Mouse (Mus musculus): ENCODE data around the gene Ralgapb. TPM values are rescaled to one million over a fixed set of nuclear protein-coding genes. Genes with fewer than 3 reads are reported as not detected.

The Ralgapb gene
- polyA plus RNA-seq (2015; fragmentation: Nextera tagmentation; extraction: Ambion mirVana) = 17.5 and 18.6 TPM in 2 replicates

DNA sequence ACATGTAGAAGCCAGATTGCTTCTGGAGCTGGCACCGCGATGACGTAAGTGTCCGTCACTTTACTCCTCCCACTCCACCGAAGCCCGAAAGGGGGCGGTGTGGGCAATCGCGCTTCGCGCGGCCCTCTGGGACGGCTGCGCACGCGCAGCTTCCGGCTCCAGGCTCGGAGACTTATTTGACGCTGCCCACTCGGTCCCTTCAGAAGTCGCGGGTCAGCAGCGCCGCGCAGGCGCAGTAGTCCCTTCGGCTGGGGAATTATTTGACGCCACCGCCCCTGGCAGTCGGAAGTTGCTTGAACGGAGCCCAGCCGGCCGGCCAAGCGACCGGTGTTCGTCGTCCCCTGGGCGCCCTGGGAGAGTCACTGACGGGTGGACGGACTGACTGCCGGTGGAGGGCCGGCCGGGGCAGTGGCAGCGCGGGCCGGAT, at the start of gene Ralgapb:
Gene Ralgapb (plus strand): TSS at position 254 of the 427 bp plus-strand sequence.
- no peaks in the 10 kb centered on the region for H3K27me3 ChIP-seq
- H3K9ac ChIP-seq = peak within 1 kb of the TSS; percentile 90
- peak; percentile 90 for ATAC-seq (ENCODE audit: low FRiP score, low read depth)
- peaks cover 25% of the 10 kb centered on the region for H3K4me1 ChIP-seq
- under 1% methylated on average over 46 of the region's 46 CpGs for WGBS
- peak within 1 kb of the TSS; percentile 92 for H3K4me2 ChIP-seq (replicated peaks)
- H3K4me3 ChIP-seq = peak within 1 kb of the TSS; percentile 96
- peak within 1 kb of the TSS; percentile 81; the same call in 1 of the 2 replicates for H3K27ac ChIP-seq
- no peaks in the 10 kb centered on the region for H3K9me3 ChIP-seq
- H3K36me3 ChIP-seq = no peaks in the 10 kb centered on the region

DNA sequence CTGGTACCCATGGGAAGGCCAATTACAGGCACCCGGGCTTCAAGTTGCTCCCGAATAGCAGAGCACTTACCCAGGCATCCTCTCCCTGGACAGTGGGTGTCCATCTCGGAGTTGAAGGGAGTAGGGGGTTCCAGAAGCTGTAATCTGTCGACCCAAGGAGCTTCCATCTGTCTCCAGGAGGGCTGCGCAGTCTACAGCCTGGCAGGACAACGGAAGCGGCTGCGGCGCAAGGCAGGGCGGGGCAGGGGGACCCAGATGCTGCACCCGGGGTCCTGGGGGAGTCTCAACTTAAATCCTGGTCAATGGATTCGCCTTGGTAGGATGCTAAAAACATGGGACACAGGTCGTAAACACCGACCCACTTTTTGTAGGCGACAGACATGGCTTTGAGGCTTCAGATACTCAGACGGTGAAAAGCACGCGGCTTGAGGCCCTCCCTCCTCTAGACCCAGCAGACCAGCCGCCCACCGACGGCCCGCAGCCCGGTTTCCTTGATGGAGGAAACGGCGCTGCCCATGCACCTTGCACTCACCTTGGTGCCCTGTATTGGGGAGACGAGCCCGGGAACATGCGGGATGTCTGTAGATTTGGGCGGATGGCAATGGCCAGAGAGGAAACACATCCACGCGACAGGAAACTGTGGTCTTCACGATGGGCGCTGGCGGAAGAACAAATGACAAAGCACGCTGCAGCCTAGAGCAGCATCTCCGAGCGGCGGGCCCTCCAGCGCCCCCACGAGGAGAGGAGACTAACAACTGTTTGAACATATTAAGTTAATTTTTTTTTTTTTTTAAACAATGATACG, 48.6 kb upstream of the Ralgapb start:
- Histone ChIP-seq H3K27ac (peak overlapping the region; percentile 79), H3K4me1 (peaks cover 21% of the 10 kb centered on the region), H3K9me3 (no peaks in the 10 kb centered on the region), H3K4me3 (peak overlapping the region; percentile 85), H3K4me2 (replicated peaks) (peak overlapping the region; percentile 86), H3K9ac (peak overlapping the region; percentile 95), H3K36me3 (peaks cover 44% of the 10 kb centered on the region), H3K27me3 (no peaks in the 10 kb centered on the region)
- under 1% methylated on average over 41 of the region's 41 CpGs for WGBS
- ATAC-seq (ENCODE audit: low FRiP score, low read depth) = peak; percentile 90

DNA sequence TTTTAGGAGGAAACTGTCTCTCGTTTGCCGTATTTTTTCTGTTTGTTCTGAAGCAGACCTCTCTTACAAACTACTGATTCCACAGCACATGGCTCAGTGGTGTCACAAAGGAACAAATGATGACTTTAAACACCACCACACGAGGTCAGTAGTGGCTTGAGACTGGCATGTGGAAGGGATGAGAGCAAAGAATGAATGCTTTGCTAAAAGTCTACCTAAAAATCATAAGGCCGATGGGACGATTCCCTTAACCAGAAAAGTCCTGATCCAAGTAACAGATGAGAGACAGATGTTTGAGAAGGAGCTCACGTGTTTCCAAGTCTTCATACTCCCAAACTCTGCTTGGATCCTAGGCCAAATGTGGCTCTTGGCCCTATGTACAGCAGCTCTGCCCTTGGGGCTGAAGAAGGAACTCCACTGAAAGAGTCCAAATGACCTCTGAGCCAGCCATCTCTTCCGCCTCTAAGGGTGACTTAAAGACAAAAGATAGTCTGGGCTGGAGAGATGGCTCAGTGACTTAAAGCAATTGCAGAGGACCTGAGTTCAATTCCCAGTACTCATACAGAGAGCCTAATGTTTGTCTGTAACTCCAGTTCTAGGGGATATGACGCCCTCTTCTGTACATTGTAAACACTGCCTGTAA, 47.8 kb upstream of the Ralgapb start:
- peak overlapping the region; percentile 85 for H3K4me3 ChIP-seq
- H3K27me3 ChIP-seq = no peaks in the 10 kb centered on the region
- peak overlapping the region; percentile 86 for H3K4me2 ChIP-seq (replicated peaks)
- peak; percentile 52; the same call in 1 of the 2 replicates for ATAC-seq (ENCODE audit: low FRiP score, low read depth)
- WGBS = 33% methylated on average over 8 of the region's 8 CpGs
- H3K9ac ChIP-seq = no peak overlapping the region
- peaks cover 37% of the 10 kb centered on the region for H3K36me3 ChIP-seq
- H3K9me3 ChIP-seq = no peaks in the 10 kb centered on the region
- peak overlapping the region; percentile 59; the same call in 1 of the 2 replicates for H3K27ac ChIP-seq
- H3K4me1 ChIP-seq = peaks cover 21% of the 10 kb centered on the region

DNA sequence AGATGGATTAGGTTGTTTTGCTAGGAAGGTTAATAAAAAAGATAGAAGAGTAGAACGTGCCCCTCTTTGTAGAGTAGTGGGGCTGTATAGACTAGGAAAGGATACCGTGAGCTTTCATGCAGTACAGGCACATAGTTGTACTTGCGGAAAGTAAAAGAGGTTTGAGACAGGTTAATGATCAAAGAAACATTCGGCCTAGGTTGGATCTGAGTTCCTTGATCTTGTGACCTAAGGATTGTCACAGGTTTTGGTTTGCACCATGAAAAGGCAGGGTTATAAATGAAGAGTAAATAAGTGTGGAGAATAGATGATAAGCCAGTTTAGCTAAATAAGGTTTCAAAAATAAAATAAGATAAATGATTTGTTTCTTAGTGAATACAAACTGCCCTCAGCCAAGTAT, 45.5 kb upstream of the Ralgapb start:
- 87% methylated on average over 4 of the region's 4 CpGs for WGBS
- Histone ChIP-seq H3K9ac (no peak overlapping the region), H3K4me3 (no peak overlapping the region)

DNA sequence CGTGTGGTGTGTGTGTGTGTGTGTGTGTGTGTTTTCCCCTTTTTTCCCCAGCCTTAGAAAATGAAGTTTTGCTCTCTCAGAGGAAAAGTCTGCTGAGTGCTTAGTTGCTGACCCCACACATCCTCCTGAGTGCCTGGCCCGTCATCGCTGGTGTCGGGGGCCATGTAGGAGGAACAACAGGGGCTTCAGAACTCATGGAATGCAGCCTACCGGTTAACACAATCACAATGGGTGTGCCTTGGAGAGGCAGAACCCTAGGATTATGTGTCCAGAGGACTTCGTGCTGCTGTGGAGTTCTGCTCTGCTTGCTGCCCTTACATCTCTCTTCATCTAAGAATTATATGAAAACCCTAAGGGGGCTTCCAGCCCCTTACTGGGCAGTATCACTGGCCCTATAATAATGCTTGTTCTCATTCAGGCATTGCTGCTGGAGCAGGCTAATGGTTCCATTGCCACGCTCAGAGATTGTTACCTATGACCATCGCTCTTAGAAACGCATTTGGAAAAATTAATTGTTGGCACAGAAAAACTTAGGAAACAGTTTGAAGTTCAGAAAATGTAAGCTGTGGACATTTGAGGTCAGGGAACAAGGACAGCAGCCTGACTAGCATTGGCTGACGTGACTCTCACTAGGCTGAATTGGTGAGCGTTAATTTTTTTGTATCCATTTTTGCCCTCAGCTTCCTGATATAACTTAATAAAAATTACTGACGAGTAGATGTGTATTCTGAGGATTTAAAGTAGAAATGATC, 44.4 kb upstream of the Ralgapb start:
- Histone ChIP-seq H3K4me3 (no peak overlapping the region), H3K9ac (no peak overlapping the region), H3K4me2 (replicated peaks) (no peak overlapping the region), H3K9me3 (no peaks in the 10 kb centered on the region), H3K27ac (no peak overlapping the region), H3K36me3 (peaks cover 2% of the 10 kb centered on the region; the same call in 1 of the 2 replicates), H3K4me1 (peaks cover 3% of the 10 kb centered on the region), H3K27me3 (no peaks in the 10 kb centered on the region)
- WGBS = 72% methylated on average over 12 of the region's 12 CpGs
- no peak for ATAC-seq (ENCODE audit: low FRiP score, low read depth)

More for the DNA sequence above, 45.5 kb upstream of the Ralgapb start:
- Histone ChIP-seq H3K27ac (no peak overlapping the region), H3K36me3 (peaks cover 13% of the 10 kb centered on the region), H3K4me2 (replicated peaks) (no peak overlapping the region), H3K27me3 (no peaks in the 10 kb centered on the region), H3K4me1 (peaks cover 14% of the 10 kb centered on the region), H3K9me3 (no peaks in the 10 kb centered on the region)
- ATAC-seq (ENCODE audit: low FRiP score, low read depth) = no peak

DNA sequence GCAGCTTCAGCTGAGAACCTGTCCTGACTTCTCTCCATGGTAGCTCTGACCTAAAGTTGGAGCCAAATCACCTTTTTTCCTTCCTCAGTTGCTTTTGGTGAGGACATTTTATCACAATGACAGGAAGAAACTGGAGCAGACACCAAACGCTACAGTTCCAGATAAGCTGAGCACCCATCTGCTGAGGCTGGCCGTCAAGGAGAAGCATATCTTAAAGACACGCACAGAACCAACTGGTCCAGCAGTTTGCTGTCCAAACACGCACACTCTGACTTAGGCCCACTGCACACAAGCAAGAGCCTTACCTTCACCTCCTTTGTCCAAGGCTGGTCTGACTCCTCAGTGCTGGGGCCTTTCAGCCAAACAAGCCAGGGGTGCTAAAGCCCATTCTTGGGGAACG, 42.0 kb upstream of the Ralgapb start:
- H3K27ac ChIP-seq = no peak overlapping the region
- H3K4me1 ChIP-seq = no peaks in the 10 kb centered on the region
- H3K4me2 ChIP-seq (replicated peaks) = no peak overlapping the region
- H3K9ac ChIP-seq = no peak overlapping the region
- no peaks in the 10 kb centered on the region for H3K36me3 ChIP-seq
- no peak overlapping the region for H3K4me3 ChIP-seq
- no peaks in the 10 kb centered on the region for H3K27me3 ChIP-seq
- no peaks in the 10 kb centered on the region for H3K9me3 ChIP-seq
- 91% methylated on average over 5 of the region's 5 CpGs for WGBS
- no peak for ATAC-seq (ENCODE audit: low FRiP score, low read depth)

DNA sequence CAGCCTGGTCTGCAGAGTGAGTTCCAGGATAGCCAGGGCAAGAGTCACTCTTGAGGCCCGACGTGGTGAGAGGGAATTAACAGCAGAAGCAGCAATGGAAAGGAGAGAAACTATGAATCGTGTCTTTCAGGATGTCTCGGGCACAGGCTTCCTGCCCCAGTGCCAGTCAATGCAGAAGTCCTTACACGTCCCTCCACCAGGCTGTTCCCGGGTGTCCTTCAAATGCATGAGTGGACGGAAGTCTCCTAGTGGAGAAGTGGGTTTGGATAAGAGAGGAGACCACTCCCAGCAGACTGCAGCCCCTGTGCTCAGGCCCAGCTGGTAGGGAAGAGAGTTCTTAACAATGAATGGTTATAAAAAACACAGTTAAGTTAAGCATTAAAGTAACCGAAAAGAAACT, 41.3 kb upstream of the Ralgapb start:
- H3K4me1 ChIP-seq = no peaks in the 10 kb centered on the region
- WGBS = 89% methylated on average over 8 of the region's 8 CpGs
- H3K4me3 ChIP-seq = no peak overlapping the region
- ATAC-seq (ENCODE audit: low FRiP score, low read depth) = no peak
- H3K9ac ChIP-seq = no peak overlapping the region
- H3K9me3 ChIP-seq = no peaks in the 10 kb centered on the region
- no peaks in the 10 kb centered on the region for H3K36me3 ChIP-seq
- no peak overlapping the region for H3K4me2 ChIP-seq (replicated peaks)
- no peak overlapping the region for H3K27ac ChIP-seq
- peaks cover 6% of the 10 kb centered on the region for H3K27me3 ChIP-seq

DNA sequence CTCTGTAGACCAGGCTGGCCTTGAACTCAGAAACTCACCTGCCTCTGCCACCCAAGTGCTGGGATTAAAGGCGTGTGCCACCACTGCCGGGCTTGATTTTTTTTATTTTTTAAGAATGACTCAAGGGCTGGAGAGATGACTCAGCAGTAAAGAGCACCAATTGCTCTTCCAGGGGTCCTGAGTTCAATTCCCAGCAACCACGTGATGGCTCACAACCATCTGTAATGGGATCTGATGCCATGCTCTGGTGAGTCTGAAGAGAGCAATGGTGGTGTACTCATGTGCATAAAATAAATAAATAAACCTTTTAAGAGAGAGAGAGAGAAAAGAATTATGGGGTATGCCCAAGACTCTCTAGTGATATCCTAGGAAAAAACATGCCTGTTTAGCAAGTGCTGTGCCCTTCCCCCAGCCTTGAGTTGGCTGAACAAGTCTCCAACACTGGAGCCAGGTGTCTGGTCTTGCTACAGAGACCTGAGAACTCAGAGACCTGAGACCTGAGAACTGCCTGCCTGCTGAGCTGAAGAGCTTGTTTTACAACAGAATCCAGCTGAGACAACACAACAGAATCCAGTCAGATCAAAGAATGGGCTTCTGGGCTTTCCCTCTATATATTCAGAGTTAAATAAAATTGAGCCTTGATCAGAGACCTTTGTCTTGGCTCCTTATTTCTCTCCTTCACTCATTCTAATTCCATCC, 40.0 kb upstream of the Ralgapb start:
- Histone ChIP-seq H3K27ac (no peak overlapping the region), H3K9ac (no peak overlapping the region), H3K36me3 (no peaks in the 10 kb centered on the region), H3K27me3 (peaks cover 20% of the 10 kb centered on the region), H3K4me2 (replicated peaks) (no peak overlapping the region), H3K4me1 (no peaks in the 10 kb centered on the region), H3K9me3 (no peaks in the 10 kb centered on the region), H3K4me3 (no peak overlapping the region)
- whole genome bisulfite sequencing = 82% methylated on average over 3 of the region's 3 CpGs
- no peak for ATAC-seq (ENCODE audit: low FRiP score, low read depth)

DNA sequence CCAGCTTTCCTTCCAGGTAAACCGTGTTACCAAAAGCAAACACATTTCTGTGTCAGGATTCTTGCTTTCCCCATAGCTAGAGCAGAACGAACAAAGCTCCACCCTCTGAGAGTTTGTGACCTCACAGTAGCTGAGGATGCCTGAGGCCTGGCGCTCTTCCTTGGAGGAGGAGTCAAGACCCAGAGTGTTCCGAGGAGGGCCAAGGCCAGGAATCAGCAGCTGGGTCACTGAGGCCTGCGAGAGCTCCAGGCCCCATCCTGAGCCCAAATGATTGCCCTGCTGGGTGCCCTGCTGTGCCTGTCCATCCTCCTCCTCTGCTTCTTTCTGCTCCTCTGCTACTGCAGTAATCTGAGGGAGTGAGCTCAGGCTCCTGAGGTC, 39.5 kb upstream of the Ralgapb start:
- Histone ChIP-seq H3K27ac (no peak overlapping the region), H3K4me3 (no peak overlapping the region), H3K4me1 (0 out of 2 replicates have a peak, but pooled peaks cover 2% of the 10 kb centered on the region), H3K36me3 (no peaks in the 10 kb centered on the region), H3K9ac (no peak overlapping the region), H3K27me3 (peaks cover 25% of the 10 kb centered on the region), H3K4me2 (replicated peaks) (no peak overlapping the region), H3K9me3 (no peaks in the 10 kb centered on the region)
- ATAC-seq (ENCODE audit: low FRiP score, low read depth) = no peak
- WGBS = 10% methylated on average over 5 of the region's 5 CpGs

DNA sequence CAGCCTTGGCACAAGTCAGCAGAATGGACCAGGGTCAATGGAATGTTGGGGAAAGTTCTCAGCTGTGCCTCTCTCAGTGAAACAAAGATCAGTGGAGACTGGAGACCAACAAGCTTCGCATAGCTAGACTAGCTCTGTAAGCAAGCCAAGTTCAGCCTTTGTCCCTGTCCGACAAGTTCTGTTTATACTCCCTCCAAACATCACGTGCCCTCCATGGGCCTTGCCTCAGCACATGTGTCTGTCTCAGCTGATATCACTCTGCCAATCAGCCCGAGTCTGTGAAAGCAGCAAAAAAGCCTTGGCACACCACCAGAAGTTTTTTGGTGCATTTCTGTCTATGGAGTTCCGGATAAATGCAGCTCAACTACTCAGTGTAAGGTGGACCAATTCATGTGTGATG, 36.6 kb upstream of the Ralgapb start:
- Histone ChIP-seq H3K4me3 (no peak overlapping the region), H3K9me3 (no peaks in the 10 kb centered on the region), H3K4me1 (0 out of 2 replicates have a peak, but pooled peaks cover 7% of the 10 kb centered on the region), H3K27me3 (peaks cover 52% of the 10 kb centered on the region), H3K4me2 (replicated peaks) (no peak overlapping the region), H3K36me3 (no peaks in the 10 kb centered on the region), H3K27ac (no peak overlapping the region), H3K9ac (no peak overlapping the region)
- no peak for ATAC-seq (ENCODE audit: low FRiP score, low read depth)
- 74% methylated on average over 5 of the region's 5 CpGs for WGBS

DNA sequence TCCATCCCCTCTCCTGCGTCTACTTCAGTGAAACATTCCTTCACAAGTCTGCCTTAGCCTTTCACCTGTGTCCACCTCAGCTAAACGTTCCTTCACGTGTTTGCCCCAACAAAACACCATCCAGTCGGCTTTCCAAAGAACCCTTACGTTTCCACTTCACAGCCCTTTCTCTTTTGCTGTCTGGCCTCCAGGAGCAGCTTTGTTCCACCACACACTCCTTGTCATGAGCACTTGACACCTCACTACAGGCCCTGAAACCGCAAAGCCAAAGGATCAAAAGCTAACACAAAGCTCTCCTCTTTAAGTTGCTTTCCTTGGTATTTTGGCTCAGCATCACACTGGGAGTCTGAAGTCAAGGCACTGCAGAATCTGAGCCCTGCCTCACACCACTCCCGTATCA, 36.1 kb upstream of the Ralgapb start:
- no peak overlapping the region for H3K9ac ChIP-seq
- H3K4me1 ChIP-seq = 0 out of 2 replicates have a peak, but pooled peaks cover 7% of the 10 kb centered on the region
- no peak for ATAC-seq (ENCODE audit: low FRiP score, low read depth)
- H3K27me3 ChIP-seq = peaks cover 54% of the 10 kb centered on the region
- H3K9me3 ChIP-seq = no peaks in the 10 kb centered on the region
- WGBS = 61% methylated on average over 7 of the region's 7 CpGs
- H3K36me3 ChIP-seq = no peaks in the 10 kb centered on the region
- H3K4me2 ChIP-seq (replicated peaks) = no peak overlapping the region
- H3K4me3 ChIP-seq = no peak overlapping the region
- no peak overlapping the region for H3K27ac ChIP-seq

Measured in limb, embryonic 13.5 days (tissue).